Mouse (Mus musculus): ENCODE results near the gene Fth1.

Gene Fth1

GRCm38 (mm10) chr19:10022414-10023303 lies 42.3 kb downstream of the Fth1 start:
- no peak for DNase-seq (ENCODE audit: low spot score)

DNA sequence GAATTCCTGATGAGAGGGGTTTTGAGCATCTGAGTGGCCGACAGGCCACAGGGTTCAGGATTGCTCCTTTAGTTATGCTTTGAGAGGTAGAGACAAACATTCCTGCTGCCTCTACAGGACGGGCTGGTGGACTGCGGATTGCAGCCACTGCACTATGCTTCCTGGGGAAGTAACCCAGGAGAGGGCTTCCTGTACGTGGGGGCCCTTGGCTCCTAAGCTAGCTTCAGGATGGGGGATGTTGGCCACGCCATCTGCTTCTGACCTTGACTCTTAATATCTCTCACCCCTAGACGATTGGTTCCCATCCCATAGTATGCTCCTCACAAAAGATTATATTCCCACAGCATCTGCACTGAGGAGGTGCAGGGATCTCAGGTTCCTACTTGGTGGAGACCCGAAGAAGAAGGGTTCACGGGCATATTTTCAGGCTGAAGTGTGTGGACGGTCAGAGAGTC lies 42.9 kb downstream of the Fth1 start:
- no peak for DNase-seq (ENCODE audit: low spot score)

- DNase-seq (ENCODE audit: low spot score): no peak
Observed at GRCm38 (mm10) chr19:10025169-10025875, 44.9 kb downstream of the Fth1 start.

GRCm38 (mm10) chr19:10029746-10030145 lies 49.3 kb downstream of the Fth1 start:
- DNase-seq (ENCODE audit: low spot score): no peak

GRCm38 (mm10) chr19:10033211-10033973 lies 53.0 kb downstream of the Fth1 start:
- no peak for DNase-seq (ENCODE audit: low spot score)

DNA sequence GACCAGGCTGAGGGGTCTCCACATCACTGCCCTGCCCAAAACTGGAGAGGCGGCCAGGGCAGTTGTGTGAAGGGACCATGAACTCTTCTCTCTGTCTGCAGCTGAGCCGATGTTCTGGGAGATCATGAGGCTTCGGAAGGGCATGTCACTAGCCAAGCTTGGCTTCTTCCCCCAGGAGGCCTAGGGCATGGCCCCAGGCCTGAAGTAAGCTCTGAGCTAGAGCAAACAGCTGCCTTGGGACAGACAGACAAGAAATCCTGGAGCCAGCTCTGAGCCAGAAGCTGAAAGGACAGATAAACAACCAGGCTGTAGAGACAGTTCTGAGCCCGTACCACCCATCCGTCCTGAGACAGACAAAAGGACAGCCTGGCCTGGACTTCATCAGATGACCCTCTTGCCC lies 54.0 kb downstream of the Fth1 start:
- no peak for DNase-seq (ENCODE audit: low spot score)
